ENCODE assay signal across 9 mouse cellular contexts in genomic region chr16:3240982-3241719, GRCm38 (mm10).
A peak's percentile ranks its signal among the peaks of the same experiment; 100 is the strongest.
DNase-seq lines count a peak whose midpoint lies in the region; ATAC-seq lines count a peak whose summit lies in the region.
"Had no signal": no experiment of that assay in that cellular context is flagged by ENCODE, and none has a peak within 500 bp of the region (broad histone marks: within the 10 kb centered on the region; RNA-seq: fewer than 3 reads in every experiment).

No protein-coding gene starts in this region.

- peaks cover 61% of the 10 kb centered on the region for H3K9me3 ChIP-seq in forebrain, embryonic 13.5 days (replicated peaks)
- H3K9me3 ChIP-seq in forebrain, embryonic 12.5 days = peaks cover 63% of the 10 kb centered on the region
- H3K9me3 ChIP-seq in liver, embryonic 11.5 days (ENCODE audit: control insufficient read depth, low read length) = peaks cover 52% of the 10 kb centered on the region
- H3K9me3 ChIP-seq in intestine, embryonic 15.5 days = peaks cover 4% of the 10 kb centered on the region; the same call in 1 of the 2 replicates
- peaks cover 57% of the 10 kb centered on the region for H3K9me3 ChIP-seq in midbrain, embryonic 15.5 days

- ATAC-seq in forebrain, embryonic 13.5 days = peak; percentile 14; the same call in 1 of the 2 replicates
- no peak for ATAC-seq in forebrain, embryonic 12.5 days (ENCODE audit: low FRiP score)
- ATAC-seq in liver, embryonic 11.5 days (replicated peaks; ENCODE audit: low FRiP score) = peak; percentile 27; the same call in 1 of the 2 replicates
- peak; percentile 32 for ATAC-seq in intestine, embryonic 15.5 days
- peak; percentile 33; the same call in 1 of the 2 replicates for ATAC-seq in midbrain, embryonic 15.5 days (replicated peaks)

- WGBS in forebrain, embryonic 13.5 days = 66% methylated on average over 5 of the region's 5 CpGs
- 72% methylated on average over 5 of the region's 5 CpGs for WGBS in forebrain, embryonic 12.5 days
- 60% methylated on average over 5 of the region's 5 CpGs for WGBS in liver, embryonic 11.5 days
- WGBS in intestine, embryonic 15.5 days = 68% methylated on average over 5 of the region's 5 CpGs
- 68% methylated on average over 5 of the region's 5 CpGs for WGBS in midbrain, embryonic 15.5 days

- no peak for DNase-seq in liver, embryonic 11.5 days (ENCODE audit: low spot score)
- no peak for DNase-seq in liver
- no peak for DNase-seq in adrenal gland, postnatal 14 days
- DNase-seq in gastrocnemius, postnatal 10 days = no peak
- DNase-seq: cerebellum, postnatal 14 days had no signal

- no peaks in the 10 kb centered on the region for H3K36me3 ChIP-seq in forebrain, embryonic 13.5 days (ENCODE audit: poor library complexity, severe bottlenecking)
- H3K36me3 ChIP-seq in forebrain, embryonic 12.5 days (replicated peaks) = no peaks in the 10 kb centered on the region
- no peaks in the 10 kb centered on the region; the same call in 1 of the 2 replicates for H3K36me3 ChIP-seq in liver, embryonic 11.5 days (ENCODE audit: control insufficient read depth, insufficient read depth, low read length)
- H3K36me3 ChIP-seq in intestine, embryonic 15.5 days = no peaks in the 10 kb centered on the region
- no peaks in the 10 kb centered on the region for H3K36me3 ChIP-seq in midbrain, embryonic 15.5 days (replicated peaks)

- no peak overlapping the region for H3K4me3 ChIP-seq in forebrain, embryonic 13.5 days
- H3K4me3 ChIP-seq in forebrain, embryonic 12.5 days (replicated peaks) = no peak overlapping the region
- H3K4me3 ChIP-seq in liver, embryonic 11.5 days (ENCODE audit: low read depth, low read length) = no peak overlapping the region
- H3K4me3 ChIP-seq in intestine, embryonic 15.5 days (replicated peaks) = no peak overlapping the region
- H3K4me3 ChIP-seq in midbrain, embryonic 15.5 days = no peak overlapping the region

- no peak overlapping the region for H3K9ac ChIP-seq in forebrain, embryonic 13.5 days
- H3K9ac ChIP-seq in forebrain, embryonic 12.5 days = no peak overlapping the region
- H3K9ac ChIP-seq in liver, embryonic 11.5 days (ENCODE audit: low read depth, low read length) = no peak overlapping the region
- H3K9ac ChIP-seq in intestine, embryonic 15.5 days = no peak overlapping the region
- no peak overlapping the region for H3K9ac ChIP-seq in midbrain, embryonic 15.5 days

- no peak overlapping the region for H3K27ac ChIP-seq in forebrain, embryonic 13.5 days
- H3K27ac ChIP-seq in forebrain, embryonic 12.5 days = no peak overlapping the region
- H3K27ac ChIP-seq in liver, embryonic 11.5 days (ENCODE audit: low read depth, low read length) = no peak overlapping the region
- no peak overlapping the region for H3K27ac ChIP-seq in intestine, embryonic 15.5 days
- H3K27ac ChIP-seq in midbrain, embryonic 15.5 days = no peak overlapping the region

- no peaks in the 10 kb centered on the region for H3K27me3 ChIP-seq in forebrain, embryonic 13.5 days
- no peaks in the 10 kb centered on the region for H3K27me3 ChIP-seq in forebrain, embryonic 12.5 days
- no peaks in the 10 kb centered on the region for H3K27me3 ChIP-seq in liver, embryonic 11.5 days (replicated peaks; ENCODE audit: control insufficient read depth, insufficient read depth, low read length)
- H3K27me3 ChIP-seq in intestine, embryonic 15.5 days (replicated peaks) = no peaks in the 10 kb centered on the region
- no peaks in the 10 kb centered on the region for H3K27me3 ChIP-seq in midbrain, embryonic 15.5 days (replicated peaks)

- no peak overlapping the region for H3K4me2 ChIP-seq in forebrain, embryonic 13.5 days
- no peak overlapping the region for H3K4me2 ChIP-seq in forebrain, embryonic 12.5 days
- H3K4me2 ChIP-seq in liver, embryonic 11.5 days = no peak overlapping the region
- no peak overlapping the region for H3K4me2 ChIP-seq in intestine, embryonic 15.5 days (replicated peaks)
- no peak overlapping the region for H3K4me2 ChIP-seq in midbrain, embryonic 15.5 days

- no peaks in the 10 kb centered on the region for H3K4me1 ChIP-seq in forebrain, embryonic 13.5 days
- H3K4me1 ChIP-seq in forebrain, embryonic 12.5 days = no peaks in the 10 kb centered on the region
- H3K4me1 ChIP-seq in liver, embryonic 11.5 days (replicated peaks; ENCODE audit: control insufficient read depth, insufficient read depth, low read length) = no peaks in the 10 kb centered on the region
- no peaks in the 10 kb centered on the region for H3K4me1 ChIP-seq in intestine, embryonic 15.5 days (replicated peaks)
- H3K4me1 ChIP-seq in midbrain, embryonic 15.5 days = no peaks in the 10 kb centered on the region
